Comparison of ENCODE assay signal across 8 mouse cellular contexts in genomic region chr17:86812029-86812428, GRCm38 (mm10). TPM values are rescaled to one million over a fixed set of nuclear protein-coding genes. Genes with fewer than 3 reads are reported as not detected.
DNase-seq lines count a peak whose midpoint lies in the region; ATAC-seq and TF ChIP-seq lines count a peak whose summit lies in the region.

No protein-coding gene starts in this region.

- H3K4me2 ChIP-seq in lung, postnatal 0 days (replicated peaks; ENCODE audit: low read depth, low read length), result no peak overlapping the region
- H3K4me2 ChIP-seq in midbrain, embryonic 11.5 days, result no peak overlapping the region

- ATAC-seq in lung, postnatal 0 days, result no peak; the same call in 1 of the 2 replicates
- ATAC-seq in midbrain, embryonic 11.5 days (ENCODE audit: low FRiP score), result peak; percentile 7; the same call in 1 of the 2 replicates

- H3K4me1 ChIP-seq in lung, postnatal 0 days (ENCODE audit: insufficient read depth, low read depth, low read length), result no peaks in the 10 kb centered on the region; the same call in 1 of the 2 replicates
- H3K4me1 ChIP-seq in midbrain, embryonic 11.5 days (ENCODE audit: control insufficient read depth, insufficient read depth, low read length), result no peaks in the 10 kb centered on the region

- no peak for TF ChIP-seq EP300 in lung, postnatal 0 days (IDR thresholded peaks at IDR 0.05)

- H3K27me3 ChIP-seq in lung, postnatal 0 days (replicated peaks; ENCODE audit: insufficient read depth, low read length), result no peaks in the 10 kb centered on the region
- no peaks in the 10 kb centered on the region; the same call in 1 of the 2 replicates for H3K27me3 ChIP-seq in midbrain, embryonic 11.5 days (ENCODE audit: control insufficient read depth, insufficient read depth, low read length)

- H3K36me3 ChIP-seq in lung, postnatal 0 days (ENCODE audit: insufficient read depth, low read length), result 0 out of 2 replicates have a peak, but pooled peaks cover 11% of the 10 kb centered on the region
- H3K36me3 ChIP-seq in midbrain, embryonic 11.5 days (ENCODE audit: control insufficient read depth, insufficient read depth, low read length), result no peaks in the 10 kb centered on the region

- no peak overlapping the region for H3K9ac ChIP-seq in lung, postnatal 0 days (replicated peaks; ENCODE audit: low read depth)
- no peak overlapping the region for H3K9ac ChIP-seq in midbrain, embryonic 11.5 days (ENCODE audit: low read length)

- H3K27ac ChIP-seq in lung, postnatal 0 days (ENCODE audit: low read length), result no peak overlapping the region
- no peak overlapping the region for H3K27ac ChIP-seq in midbrain, embryonic 11.5 days (ENCODE audit: low read depth, low read length)

- no peak overlapping the region for H3K4me3 ChIP-seq in lung, postnatal 0 days (ENCODE audit: low read depth, low read length)
- H3K4me3 ChIP-seq in midbrain, embryonic 11.5 days (ENCODE audit: low read depth, low read length), result no peak overlapping the region

- DNase-seq in gastrocnemius, adult 18-20 months (ENCODE audit: low spot score), result peak; percentile 53
- DNase-seq in gastrocnemius, postnatal 36 days, result no peak
- peak; percentile 86 for DNase-seq in lung, postnatal 0 days (ENCODE audit: low spot score)
- no peak for DNase-seq in lung, postnatal 14 days
- DNase-seq in embryo, embryonic 10 days (ENCODE audit: low spot score), result peak; percentile 77
- peak; percentile 87 for DNase-seq in midbrain, embryonic 11.5 days (ENCODE audit: low spot score, missing footprints)
- DNase-seq in testis, postnatal 14 days (ENCODE audit: low spot score), result no peak
- no peak for DNase-seq in spleen, adult 12 weeks (ENCODE audit: low spot score)

- peak; percentile 71 for TF ChIP-seq CTCF in lung, postnatal 0 days (IDR thresholded peaks at IDR 0.05)

- intact Hi-C loops in gastrocnemius, postnatal 36 days (cut with DNase I), result loop anchor here (2.0 kb wide), 1 partner anchor 319 kb away; no protein-coding TSS in a partner anchor

- no peaks in the 10 kb centered on the region for H3K9me3 ChIP-seq in lung, postnatal 0 days (ENCODE audit: low read length)
- no peaks in the 10 kb centered on the region for H3K9me3 ChIP-seq in midbrain, embryonic 11.5 days (ENCODE audit: control insufficient read depth, low read length)

- 2% methylated on average over 4 of the region's 4 CpGs for WGBS in lung, postnatal 0 days
- 5% methylated on average over 4 of the region's 4 CpGs for WGBS in midbrain, embryonic 11.5 days

RNA-seq across cellular contexts. Expression of gene Epas1, which starts 58.5 kb away (rescaled TPM):
- 100 to 1,000 TPM in 1 of 2 experiments, 10 to 100 TPM in 1; 97.7 to 101 TPM for total RNA-seq in gastrocnemius, adult 18-20 months (2021)
- 100 to 1,000 TPM in 1 of 2 experiments, 10 to 100 TPM in 1; 94.9 to 100 TPM for total RNA-seq in gastrocnemius, postnatal 36 days (2021)
- polyA plus RNA-seq in lung, postnatal 0 days (2015; fragmentation: Nextera tagmentation; extraction: Ambion mirVana), result 89.8 and 98.3 TPM in 2 replicates
- polyA plus RNA-seq in midbrain, embryonic 11.5 days (2014; fragmentation: Nextera tagmentation; extraction: Ambion mirVana), result 7.3 and 8.6 TPM in 2 replicates

Comparison
In these comparisons a context has a peak if more than half of its experiments do, and no peak if none do; other contexts are left out.
1. DNase-seq: peak in gastrocnemius, adult 18-20 months (single experiment), lung, postnatal 0 days (single experiment), embryo, embryonic 10 days (single experiment) and midbrain, embryonic 11.5 days (single experiment); none in gastrocnemius, postnatal 36 days (0 of 2), lung, postnatal 14 days (single experiment), testis, postnatal 14 days (single experiment) and spleen, adult 12 weeks (single experiment).